Mouse (Mus musculus): Measurements from ENCODE around the gene Med20.

DNA sequence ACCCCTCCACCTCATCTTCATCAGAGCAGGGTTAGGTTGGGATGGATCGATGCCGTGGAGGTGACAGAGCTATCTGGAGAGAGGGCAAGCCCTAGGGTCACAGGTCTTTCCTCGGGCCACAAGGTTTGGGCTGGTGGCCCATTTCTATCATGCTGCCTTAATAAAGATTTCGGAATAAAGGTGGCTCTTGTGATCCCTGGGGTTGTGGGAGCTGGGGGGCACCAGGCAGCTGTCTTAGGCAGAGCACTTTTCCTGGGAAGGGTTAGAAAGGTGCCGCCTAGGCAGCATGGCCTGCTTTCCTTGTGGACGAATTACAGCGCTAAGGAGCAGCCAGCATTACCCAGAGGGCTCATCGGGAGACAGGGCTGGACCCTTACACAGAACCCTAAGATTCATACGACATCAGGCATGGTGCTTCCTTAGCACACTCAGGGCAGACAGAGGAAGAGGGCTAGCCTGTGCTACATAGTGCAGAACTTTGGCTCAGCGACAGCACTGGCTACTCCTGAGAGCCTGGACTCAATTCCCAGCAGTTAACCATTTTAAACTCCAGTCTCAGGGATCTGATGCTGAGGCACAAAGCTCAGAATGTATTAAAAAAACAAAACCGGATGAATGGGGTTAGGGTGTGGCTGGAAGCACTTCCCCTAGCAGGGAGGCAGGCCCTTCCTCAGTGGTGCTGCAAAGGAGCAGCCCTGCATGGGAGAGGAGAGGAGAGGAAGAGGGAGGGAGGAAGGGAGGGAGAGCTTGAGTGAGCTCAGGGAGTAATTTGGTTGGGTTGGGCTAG is 11.7 kb upstream of the Med20 start:
- TF ChIP-seq CTCF (IDR thresholded peaks at IDR 0.05; ENCODE audit: low read depth) = no peak
- TF ChIP-seq EP300 (optimal IDR thresholded peaks at IDR 0.05) = no peak
